Mouse (Mus musculus) spleen, adult 2 months (tissue): ENCODE measurements around the gene Eya3. TPM values are rescaled to one million over a fixed set of nuclear protein-coding genes. Genes with fewer than 3 reads are reported as not detected.
"Not testable (repeated sequence)": the region's sequence is repeated elsewhere in the genome, so short reads cannot be mapped to it uniquely, and the experiment has no call there.

ENCODE experiments used
- DNase-seq, 2 experiments: peaks; one replicate each; pipeline versions ENCODE4 v3.0.0 to v3.0.0-alpha.2; 2012 to 2021; ENCODE audit warnings: low spot score in 2 of 2, low read depth in 1 of 2
- H3K27ac ChIP-seq: fragments of 200-500 bp; 2 replicates; pipeline ENCODE4 v1.5.1; 2012; ENCODE audit warnings: low read length, inconsistent platforms; ENCODE audit not compliant: insufficient read depth
- H3K27me3 ChIP-seq: fragments of 200-500 bp; 2 replicates; pipeline ENCODE4 v1.6.1; 2012; ENCODE audit warnings: mild to moderate bottlenecking, moderate library complexity, low read length, inconsistent platforms; ENCODE audit not compliant: control insufficient read depth, insufficient read depth
- H3K36me3 ChIP-seq: fragments of 200-500 bp; 2 replicates; pipeline ENCODE4 v1.6.1; 2012; ENCODE audit warnings: mild to moderate bottlenecking, low read length, inconsistent platforms; ENCODE audit not compliant: control insufficient read depth, insufficient read depth
- H3K4me1 ChIP-seq: fragments of 200-500 bp; 2 replicates; pipeline ENCODE4 v1.6.1; 2011; ENCODE audit warnings: inconsistent platforms; ENCODE audit not compliant: control insufficient read depth, insufficient read depth, insufficient read length
- H3K4me3 ChIP-seq: fragments of 200-500 bp; 2 replicates; pipeline ENCODE4 v1.5.1; 2011; ENCODE audit warnings: mild to moderate bottlenecking, inconsistent platforms; ENCODE audit not compliant: insufficient read depth, insufficient read length; ENCODE audit errors: extremely low read depth
- CTCF ChIP-seq: fragments of 200-500 bp; IDR thresholded peaks from 2 replicates; pipeline ENCODE4 v1.5.1; 2011; ENCODE audit warnings: mild to moderate bottlenecking, inconsistent platforms; ENCODE audit not compliant: insufficient read depth, insufficient read length, insufficient replicate concordance; ENCODE audit errors: extremely low read depth
- POLR2A ChIP-seq: fragments of 200-500 bp; IDR thresholded peaks from 2 replicates; pipeline ENCODE4 v1.6.1; 2011; ENCODE audit warnings: low read depth, low read length, inconsistent platforms
- WGBS: fragments of 180-500 bp; shearing (Covaris S2); methylation state at CpG from one replicate; pipeline ENCODE4 v1.1.7; 2018; 5-methylcytosine and 5-hydroxymethylcytosine counted together
- polyA plus RNA-seq: library from polyadenylated mRNA; depleted of rRNA; stranded (reverse); fragments of >200 nt; gene quantifications from 2 replicates; pipeline ENCODE4 v1.2.3, GENCODE M21; 2012; rRNA removed

The Eya3 gene
- polyA plus RNA-seq, result 21.3 and 22.0 TPM in 2 replicates

DNA sequence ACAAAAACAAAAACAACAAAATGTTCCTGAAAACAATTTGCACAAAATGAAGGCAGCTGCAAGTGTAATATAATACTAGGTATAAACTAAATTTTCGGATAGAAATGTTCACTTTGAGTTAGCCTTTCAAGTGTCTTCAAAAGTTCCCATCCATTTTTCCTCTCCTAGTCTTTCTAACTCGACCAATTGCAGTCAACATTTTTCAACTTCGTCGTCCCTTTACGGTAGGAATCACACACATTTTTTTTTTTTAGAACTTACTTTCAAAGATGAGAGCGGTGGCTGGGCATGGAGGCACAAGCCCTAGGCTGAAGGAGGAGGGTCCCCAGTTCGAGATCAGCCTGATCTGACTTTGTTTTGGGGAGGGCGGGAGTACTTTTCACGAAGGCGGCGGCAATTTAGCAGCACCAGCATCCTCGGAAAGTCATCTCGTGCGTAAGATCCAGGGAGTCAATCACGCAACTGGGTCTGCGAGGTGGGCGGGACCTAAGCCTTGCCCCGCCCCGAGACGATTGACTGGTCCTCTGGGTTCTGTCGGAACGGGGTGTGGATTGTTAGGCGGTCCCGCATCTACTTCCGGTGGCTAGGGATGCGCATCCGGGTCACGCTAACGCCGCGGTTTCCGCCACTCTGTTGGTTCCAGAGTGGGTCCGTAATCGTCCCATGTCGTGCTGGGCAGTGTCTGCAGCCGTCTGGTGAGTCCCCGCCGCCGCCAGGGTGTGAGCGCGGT lies at the start of gene Eya3:
Gene Eya3 (plus strand): TSS at position 527 of the 730 bp plus-strand sequence.
- H3K27me3 ChIP-seq, result no peaks in the 10 kb centered on the region
- H3K4me1 ChIP-seq, result no peaks in the 10 kb centered on the region
- peak; percentile 89 to 93 for DNase-seq
- TF ChIP-seq CTCF, result no peak
- peak; percentile 56 for TF ChIP-seq POLR2A
- 2% methylated on average over 41 of the region's 41 CpGs for WGBS
- peak within 1 kb of the TSS; percentile 56 for H3K27ac ChIP-seq
- peak within 1 kb of the TSS; percentile 76 for H3K4me3 ChIP-seq
- H3K36me3 ChIP-seq, result peaks cover 3% of the 10 kb centered on the region

GRCm38 (mm10) chr4:132590642-132591041 lies 48.1 kb upstream of the Eya3 start:
- 86% methylated on average over 10 of the region's 10 CpGs for WGBS
- no peak overlapping the region for H3K4me3 ChIP-seq
- H3K27ac ChIP-seq, result no peak overlapping the region
- DNase-seq, result no peak
- no peaks in the 10 kb centered on the region for H3K27me3 ChIP-seq
- H3K36me3 ChIP-seq, result no peaks in the 10 kb centered on the region
- TF ChIP-seq POLR2A (no peak), CTCF (no peak)
- H3K4me1 ChIP-seq, result peaks cover 27% of the 10 kb centered on the region; the same call in 1 of the 2 replicates

GRCm38 (mm10) chr4:132592958-132593357 lies 45.8 kb upstream of the Eya3 start:
- H3K4me3 ChIP-seq, result no peak overlapping the region
- peak; percentile 68 to 90 for DNase-seq
- 20% methylated on average over 9 of the region's 9 CpGs for whole genome bisulfite sequencing
- no peaks in the 10 kb centered on the region for H3K36me3 ChIP-seq
- peak overlapping the region; percentile 80 for H3K27ac ChIP-seq
- H3K4me1 ChIP-seq, result peaks cover 25% of the 10 kb centered on the region; the same call in 1 of the 2 replicates
- TF ChIP-seq POLR2A (no peak), CTCF (no peak)
- no peaks in the 10 kb centered on the region for H3K27me3 ChIP-seq

GRCm38 (mm10) chr4:132594191-132594590 lies 44.6 kb upstream of the Eya3 start:
- DNase-seq, result no peak
- WGBS, result 85% methylated on average over 4 of the region's 4 CpGs
- Histone ChIP-seq H3K27ac (no peak overlapping the region), H3K4me3 (no peak overlapping the region), H3K36me3 (no peaks in the 10 kb centered on the region), H3K27me3 (no peaks in the 10 kb centered on the region), H3K4me1 (peaks cover 17% of the 10 kb centered on the region; the same call in 1 of the 2 replicates)
- no peak for TF ChIP-seq CTCF
- TF ChIP-seq POLR2A, result no peak

DNA sequence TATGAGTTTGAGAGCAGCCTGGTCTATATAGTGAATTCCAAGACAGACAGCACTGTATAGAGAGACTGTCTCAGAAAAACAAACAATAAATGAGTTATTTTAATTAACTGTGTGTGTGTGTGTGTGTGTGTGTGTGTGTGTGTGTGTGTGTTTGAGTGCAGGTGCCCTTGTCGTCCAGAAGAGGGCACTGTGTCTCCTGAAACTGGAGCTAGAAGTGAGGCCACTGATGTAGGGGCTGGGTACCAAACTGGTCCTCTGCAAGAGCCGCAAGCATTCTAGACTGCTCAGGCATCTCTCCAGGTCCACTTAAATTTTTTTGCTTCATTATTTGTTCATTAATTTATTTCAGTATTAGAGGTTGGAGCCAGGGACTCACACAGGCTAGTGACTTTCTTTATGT lies 39.9 kb upstream of the Eya3 start:
- DNase-seq, result no peak
- no peaks in the 10 kb centered on the region for H3K27me3 ChIP-seq
- H3K4me3 ChIP-seq, result no peak overlapping the region
- TF ChIP-seq CTCF, result no peak
- TF ChIP-seq POLR2A, result no peak
- peaks cover 4% of the 10 kb centered on the region; the same call in 1 of the 2 replicates for H3K4me1 ChIP-seq
- H3K36me3 ChIP-seq, result no peaks in the 10 kb centered on the region
- H3K27ac ChIP-seq, result no peak overlapping the region
- WGBS, result 87% methylated on average over 2 of the region's 2 CpGs

DNA sequence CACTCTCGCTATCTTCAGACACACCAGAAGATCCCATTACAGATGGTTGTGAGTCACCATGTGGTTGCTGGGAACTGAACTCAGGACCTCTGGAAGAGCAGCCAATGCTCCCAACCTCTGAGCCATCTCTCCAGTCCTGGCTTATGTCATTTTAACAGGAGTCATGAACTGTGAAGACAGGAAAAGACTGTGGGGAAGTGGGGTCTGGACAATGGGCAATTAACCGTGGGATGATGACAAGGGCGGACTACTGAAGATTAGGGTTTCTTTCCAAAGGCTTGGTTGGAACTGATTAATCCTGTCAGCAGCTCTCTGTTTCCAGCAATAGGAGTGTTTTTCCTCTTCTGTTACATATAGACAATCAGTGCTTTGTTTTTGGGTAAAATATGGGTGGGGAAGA lies 39.0 kb upstream of the Eya3 start:
- peaks cover 4% of the 10 kb centered on the region; the same call in 1 of the 2 replicates for H3K4me1 ChIP-seq
- no peak for DNase-seq
- H3K4me3 ChIP-seq, result no peak overlapping the region
- no peak overlapping the region for H3K27ac ChIP-seq
- 84% methylated on average over 3 of the region's 3 CpGs for WGBS
- TF ChIP-seq POLR2A, result no peak
- TF ChIP-seq CTCF, result no peak
- H3K27me3 ChIP-seq, result no peaks in the 10 kb centered on the region
- H3K36me3 ChIP-seq, result no peaks in the 10 kb centered on the region

GRCm38 (mm10) chr4:132600465-132600864 lies 38.3 kb upstream of the Eya3 start:
- no peaks in the 10 kb centered on the region for H3K27me3 ChIP-seq
- 74% methylated on average over 6 of the region's 6 CpGs for WGBS
- no peak for DNase-seq
- TF ChIP-seq CTCF (no peak), POLR2A (no peak)
- H3K36me3 ChIP-seq, result no peaks in the 10 kb centered on the region
- H3K4me1 ChIP-seq, result peaks cover 3% of the 10 kb centered on the region; the same call in 1 of the 2 replicates
- no peak overlapping the region for H3K4me3 ChIP-seq
- H3K27ac ChIP-seq, result no peak overlapping the region

DNA sequence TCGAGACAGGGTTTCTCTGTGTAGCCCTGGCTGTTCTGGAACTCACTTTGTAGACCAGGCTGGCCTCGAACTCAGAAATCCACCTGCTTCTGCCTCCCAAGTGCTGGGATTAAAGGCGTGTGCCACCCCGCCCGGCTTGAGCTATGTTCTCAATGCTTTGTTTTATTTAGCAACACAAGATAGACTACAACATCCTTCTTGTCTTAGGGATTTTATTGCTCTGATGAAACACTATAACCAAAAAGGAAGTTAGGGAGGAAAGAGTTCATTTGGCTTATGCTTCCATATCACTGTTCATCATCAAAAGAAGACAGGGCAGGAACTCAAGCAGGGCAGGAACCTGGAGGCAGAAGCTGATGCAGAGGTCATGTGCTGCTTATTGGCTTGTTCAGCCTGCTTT lies 37.5 kb upstream of the Eya3 start:
- WGBS, result 84% methylated on average over 4 of the region's 5 CpGs

More for the DNA sequence above, 37.5 kb upstream of the Eya3 start:
- not testable (repeated sequence) for DNase-seq, H3K4me3 ChIP-seq, H3K4me1 ChIP-seq, H3K36me3 ChIP-seq, H3K27me3 ChIP-seq, H3K27ac ChIP-seq
